Mouse (Mus musculus): ENCODE measurements around the gene Fignl1. TPM values are rescaled to one million over a fixed set of nuclear protein-coding genes. Genes with fewer than 3 reads are reported as not detected.

The Fignl1 gene
- total RNA-seq, 2 experiments from 2014 or later: 59.5 to 89.0 TPM

DNA sequence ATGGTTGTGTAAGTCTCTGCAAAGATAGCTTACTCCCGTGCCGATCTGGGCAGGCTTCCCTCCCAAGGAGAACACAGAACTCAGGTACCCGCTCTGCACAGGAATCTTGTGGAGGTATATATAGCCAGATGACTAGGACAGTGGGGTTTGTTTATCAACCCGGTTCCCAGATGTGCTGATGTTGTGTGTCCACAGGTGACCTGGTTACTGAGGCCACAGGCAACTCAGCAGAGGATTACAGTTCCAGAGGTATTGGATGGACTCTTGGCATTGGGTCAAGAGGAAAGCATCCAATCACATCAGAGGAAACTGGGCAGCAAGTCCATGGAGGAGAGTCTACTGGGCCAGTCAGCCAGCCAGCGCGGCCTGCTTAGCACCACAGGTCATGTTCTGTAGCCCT, 10.0 kb upstream of the Fignl1 start:
- no peak for ATAC-seq (replicated peaks; ENCODE audit: low FRiP score, low TSS enrichment, poor library complexity, severe bottlenecking)

DNA sequence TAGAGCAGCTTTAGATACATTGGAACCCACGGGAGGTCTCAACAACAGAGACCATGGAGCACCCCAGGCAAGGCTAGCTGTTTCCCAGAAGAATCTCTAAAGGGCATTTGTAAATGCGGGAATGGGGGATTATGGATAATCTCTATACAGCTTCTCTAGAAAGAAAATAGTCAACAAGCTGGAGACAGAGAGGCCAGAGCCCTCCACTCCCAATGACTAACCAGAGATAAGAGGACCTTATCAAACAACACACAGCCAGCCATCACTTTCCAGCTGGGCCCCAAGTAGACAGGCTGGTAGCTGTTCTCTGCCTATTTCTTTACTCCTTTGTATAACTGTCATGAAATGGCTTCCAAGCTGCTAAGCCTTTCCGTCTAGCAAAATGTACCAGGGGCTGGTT, 7.0 kb upstream of the Fignl1 start:
- peak; percentile 72 for ATAC-seq (replicated peaks; ENCODE audit: low FRiP score, low TSS enrichment, poor library complexity, severe bottlenecking)

DNA sequence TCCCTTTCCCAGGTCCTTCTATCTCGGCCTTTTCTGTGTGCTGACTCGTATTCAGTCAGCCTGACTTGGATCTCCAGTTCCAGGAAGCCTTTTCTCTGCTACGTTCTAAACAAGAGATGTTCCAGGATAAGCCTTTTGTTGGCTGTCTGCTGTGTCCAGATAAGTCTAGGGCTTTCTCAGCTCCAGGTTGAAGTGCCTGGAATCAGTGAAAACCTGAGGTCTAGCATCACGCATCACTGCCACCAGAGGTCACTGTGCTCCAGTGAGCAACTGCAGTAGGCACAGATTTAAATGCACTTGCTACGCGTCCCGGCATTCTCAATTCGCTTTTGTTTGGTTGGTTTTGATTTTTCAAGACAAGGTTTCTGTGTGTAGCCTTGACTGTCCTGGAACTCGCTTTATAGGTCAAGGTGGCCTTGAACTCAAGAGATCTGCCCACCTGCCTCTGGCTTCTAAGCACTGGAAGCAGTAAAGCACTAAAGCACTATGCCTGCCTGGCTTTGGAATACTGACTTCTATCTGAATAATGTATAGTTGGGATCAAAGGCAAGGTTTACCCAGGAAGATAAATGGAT, 3.2 kb upstream of the Fignl1 start:
- peak; percentile 69 for ATAC-seq (replicated peaks; ENCODE audit: low FRiP score, low TSS enrichment, poor library complexity, severe bottlenecking)

DNA sequence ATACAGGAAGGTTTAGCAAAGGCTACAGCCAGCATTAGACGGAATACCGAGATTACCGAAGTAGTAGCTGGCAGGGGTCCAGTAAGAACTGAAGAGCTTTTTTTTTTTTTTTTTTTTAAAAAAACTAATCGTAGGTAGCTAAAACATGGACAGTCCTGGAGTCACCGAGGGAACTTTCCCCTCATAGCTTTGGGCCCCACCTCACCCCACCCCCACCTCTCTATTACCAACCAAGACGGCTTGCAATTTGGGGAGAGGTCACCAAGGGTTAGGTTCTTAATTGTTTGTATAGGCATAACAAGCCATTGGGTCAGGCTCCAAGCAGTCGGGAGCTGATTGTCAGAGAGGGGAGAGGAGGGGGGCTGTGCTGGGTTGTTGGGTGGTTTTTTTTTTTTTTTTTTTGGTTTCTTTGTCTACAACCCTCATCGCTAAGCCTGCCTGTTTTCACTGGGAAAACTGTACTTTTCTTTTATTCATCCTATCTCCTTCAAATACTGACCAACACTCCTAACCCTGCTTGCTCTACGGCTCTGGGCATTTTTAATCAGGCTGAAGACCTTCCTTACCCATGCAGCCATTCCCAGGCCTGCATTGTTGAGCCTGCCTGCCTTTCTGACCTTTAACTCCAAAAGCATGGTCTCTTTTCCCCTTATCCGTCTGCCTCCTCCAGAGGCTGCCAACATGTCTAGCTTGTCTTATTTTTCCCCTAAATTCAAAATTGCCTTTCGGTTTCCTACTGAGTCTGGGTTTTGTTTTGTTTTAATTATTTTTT, 828 bp upstream of the Fignl1 start:
- no peak for ATAC-seq (replicated peaks; ENCODE audit: low FRiP score, low TSS enrichment, poor library complexity, severe bottlenecking)

DNA sequence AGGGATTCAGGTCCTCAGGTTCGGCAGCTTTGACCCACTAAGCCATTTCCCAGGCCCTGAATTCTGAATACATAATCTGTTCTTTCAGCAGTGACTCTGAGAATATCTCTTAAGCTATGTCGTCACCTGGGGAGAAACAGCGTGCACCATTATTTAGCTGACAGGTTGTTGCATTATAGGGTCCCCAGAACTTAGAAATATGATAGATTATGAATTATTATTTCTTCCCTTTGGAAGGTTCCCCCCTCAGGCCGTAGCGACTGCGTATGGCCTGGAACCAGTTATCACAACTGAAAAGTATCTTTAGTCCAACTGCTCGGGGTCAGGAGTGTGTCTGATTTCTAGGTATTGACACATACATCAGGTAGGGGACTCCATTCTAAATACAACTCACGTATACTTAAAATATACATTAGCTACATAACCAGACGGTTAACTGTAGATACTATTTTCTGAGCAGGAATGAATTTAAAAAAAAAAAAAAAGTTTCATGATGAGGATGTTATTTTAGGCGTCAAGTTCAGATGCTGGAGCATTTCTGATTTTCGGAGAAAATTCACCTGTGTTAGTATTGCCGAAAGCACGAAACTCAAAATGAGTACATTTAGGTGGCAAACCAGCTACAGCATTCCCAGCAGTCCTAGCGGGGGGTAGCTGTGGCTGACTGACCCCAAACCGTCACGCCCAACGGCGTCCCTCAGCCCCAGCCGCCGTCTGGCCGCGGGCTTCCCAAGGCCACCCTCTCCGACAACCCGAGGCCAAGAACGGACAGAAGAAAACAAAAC, 535 bp downstream of the Fignl1 start:
- no peak for ATAC-seq (replicated peaks; ENCODE audit: low FRiP score, low TSS enrichment, poor library complexity, severe bottlenecking)

DNA sequence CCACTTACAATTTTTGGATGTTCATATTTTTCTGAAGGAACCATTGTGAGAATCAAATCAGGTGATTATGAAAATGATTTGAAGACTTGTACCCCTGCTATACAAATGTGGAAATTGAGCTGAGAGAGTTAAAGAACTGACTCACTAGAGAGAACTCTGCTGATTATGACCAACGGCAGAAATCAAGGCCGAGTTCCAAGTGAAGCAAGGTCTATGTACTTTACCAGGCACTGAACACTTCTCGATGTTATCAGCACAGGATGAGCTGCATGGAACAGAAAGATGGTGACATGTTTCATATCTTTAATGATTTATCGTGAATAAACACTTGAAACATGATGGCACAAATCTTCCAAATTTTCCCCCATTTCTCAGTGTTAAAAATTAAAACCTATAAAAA, 2.8 kb downstream of the Fignl1 start:
- no peak for ATAC-seq (replicated peaks; ENCODE audit: low FRiP score, low TSS enrichment, poor library complexity, severe bottlenecking)

DNA sequence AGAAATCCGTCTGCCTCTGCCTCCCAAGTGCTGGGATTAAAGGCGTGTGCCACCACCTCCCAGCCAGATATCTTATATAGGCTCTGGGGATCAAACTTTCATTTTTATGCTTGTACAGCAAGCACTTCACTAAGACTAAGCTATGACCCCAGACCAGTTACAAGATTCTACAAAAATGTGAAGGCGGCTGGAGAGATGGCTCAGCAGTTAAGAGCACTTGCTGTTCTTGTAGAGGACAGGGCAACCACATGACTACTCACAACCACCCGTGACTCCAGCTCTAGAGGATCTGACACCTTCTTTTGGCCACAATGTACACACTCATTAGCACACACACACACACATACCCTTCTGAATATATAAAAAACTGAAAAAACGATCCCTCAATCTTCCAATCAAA, 4.3 kb downstream of the Fignl1 start:
- no peak for ATAC-seq (replicated peaks; ENCODE audit: low FRiP score, low TSS enrichment, poor library complexity, severe bottlenecking)

DNA sequence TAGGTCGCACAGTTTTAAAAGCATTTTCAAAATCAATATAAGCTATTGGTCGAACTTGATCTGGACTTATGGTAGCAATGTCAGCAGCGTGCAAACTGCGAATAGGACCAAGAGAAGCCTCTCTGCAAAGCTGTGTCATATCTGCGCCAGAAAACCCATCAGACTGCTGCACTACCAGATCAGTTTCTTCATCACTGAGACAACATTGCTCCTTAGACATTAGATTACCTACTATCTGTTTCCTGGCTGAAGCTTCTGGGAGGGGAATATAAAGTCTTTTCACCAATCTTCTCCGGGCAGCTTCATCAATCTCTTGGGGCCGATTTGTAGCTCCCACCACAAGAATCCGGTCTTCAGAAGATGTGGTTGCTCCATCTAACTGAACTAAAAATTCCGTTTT, 7.7 kb downstream of the Fignl1 start:
- peak; percentile 83 for ATAC-seq (replicated peaks; ENCODE audit: low FRiP score, low TSS enrichment, poor library complexity, severe bottlenecking)

DNA sequence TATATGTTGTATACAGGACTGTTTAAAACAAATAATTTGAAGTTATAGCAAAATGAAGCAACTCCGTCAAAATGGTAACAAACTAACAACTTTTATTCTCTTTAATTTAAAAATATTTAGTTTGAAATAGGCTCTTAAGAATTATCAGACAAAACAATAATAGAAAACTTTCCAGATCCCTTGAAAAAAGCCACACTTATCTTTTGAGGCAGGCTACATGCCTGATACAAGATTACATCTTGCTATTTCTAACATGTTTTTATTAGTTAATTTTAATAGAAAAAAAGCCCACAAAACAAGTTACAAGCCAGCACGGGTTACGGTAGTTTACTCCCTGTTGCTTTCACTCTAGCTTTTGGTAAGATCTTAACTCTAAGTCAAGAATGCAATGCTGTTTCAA, 8.5 kb downstream of the Fignl1 start:
- no peak for ATAC-seq (replicated peaks; ENCODE audit: low FRiP score, low TSS enrichment, poor library complexity, severe bottlenecking)

DNA sequence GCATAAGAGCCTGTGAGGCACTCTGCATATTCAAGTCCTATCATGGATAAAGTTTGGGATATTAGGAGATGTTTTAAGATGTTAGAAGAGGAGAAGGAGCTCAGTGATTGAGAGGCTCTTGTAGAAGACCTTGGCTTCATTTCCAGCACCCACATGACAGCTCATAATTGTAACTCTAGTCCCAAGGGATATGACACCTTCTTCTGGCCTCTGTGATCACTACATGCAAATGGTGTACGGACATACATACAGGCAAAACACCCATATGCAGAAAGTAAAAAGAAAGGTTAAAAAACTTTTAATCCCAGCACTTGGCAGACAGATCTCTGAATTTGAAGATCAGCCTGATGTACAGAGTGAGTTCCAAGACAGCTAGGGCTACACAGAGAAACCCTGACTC, 10.1 kb downstream of the Fignl1 start:
- no peak for ATAC-seq (replicated peaks; ENCODE audit: low FRiP score, low TSS enrichment, poor library complexity, severe bottlenecking)

DNA sequence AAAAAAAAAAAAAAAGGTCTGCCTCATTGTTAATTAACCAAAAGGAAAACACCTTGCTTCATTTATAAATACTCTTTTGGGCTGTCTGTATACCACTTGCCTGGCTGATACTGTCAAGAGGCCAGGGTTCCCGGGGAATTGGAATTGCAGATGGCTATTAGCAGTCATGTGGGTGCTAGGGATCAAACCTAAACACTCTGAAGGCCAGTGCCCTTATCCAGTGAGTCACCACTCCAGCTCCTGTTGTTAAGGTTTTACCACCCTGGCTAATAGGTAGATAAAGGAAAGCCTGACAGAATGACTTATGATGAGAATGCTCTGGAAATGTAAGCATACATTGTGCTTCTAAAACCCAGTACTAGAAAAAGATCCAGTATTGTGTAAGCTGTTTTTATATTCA, 14.1 kb downstream of the Fignl1 start:
- 0 out of 2 replicates have a peak, but pooled peaks have one; percentile 37 for ATAC-seq (replicated peaks; ENCODE audit: low FRiP score, low TSS enrichment, poor library complexity, severe bottlenecking)

DNA sequence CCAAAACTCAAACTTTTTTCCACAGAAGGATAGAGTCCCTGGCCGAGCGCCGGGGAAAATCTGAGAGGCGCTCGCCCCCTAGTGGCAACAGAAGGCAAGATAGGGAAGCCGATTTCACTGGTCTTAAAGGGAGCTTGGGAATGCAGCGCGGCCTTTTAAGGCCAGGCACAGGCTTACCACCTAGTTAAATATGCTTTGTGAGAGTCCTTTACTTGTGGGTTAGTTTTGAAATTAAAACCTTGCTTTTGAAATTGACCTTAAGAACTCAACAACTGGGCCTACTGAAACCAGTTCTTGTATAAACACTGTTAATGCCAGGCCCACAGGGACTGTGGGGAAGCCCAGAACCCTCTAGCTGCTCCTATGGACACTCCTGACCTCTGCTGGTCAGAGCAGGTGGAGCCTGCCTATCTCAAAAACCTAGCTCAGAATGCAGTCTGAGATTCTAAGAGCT, 20.2 kb downstream of the Fignl1 start:
- peak; percentile 99 for ATAC-seq (replicated peaks; ENCODE audit: low FRiP score, low TSS enrichment, poor library complexity, severe bottlenecking)

DNA sequence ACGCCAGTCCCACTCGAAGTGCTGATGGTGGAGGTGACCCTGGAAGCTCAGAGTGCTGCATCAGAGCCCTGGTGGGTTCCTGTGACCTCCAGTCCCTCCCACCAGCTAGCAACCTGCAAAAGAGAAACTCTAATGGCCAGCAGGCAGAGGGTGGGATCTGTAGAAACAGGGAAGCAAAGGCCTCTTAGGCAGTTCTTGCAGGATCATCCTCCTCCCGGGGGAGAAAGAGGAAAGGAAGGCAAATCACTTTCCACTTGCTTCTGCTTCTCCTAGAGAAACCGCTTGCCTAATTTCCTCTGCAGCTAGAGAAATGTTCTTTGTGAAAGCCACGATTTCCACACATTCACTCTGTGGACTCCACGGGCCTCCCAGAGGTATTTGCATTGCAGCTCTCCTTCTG, 23.3 kb downstream of the Fignl1 start:
- no peak for ATAC-seq (replicated peaks; ENCODE audit: low FRiP score, low TSS enrichment, poor library complexity, severe bottlenecking)

DNA sequence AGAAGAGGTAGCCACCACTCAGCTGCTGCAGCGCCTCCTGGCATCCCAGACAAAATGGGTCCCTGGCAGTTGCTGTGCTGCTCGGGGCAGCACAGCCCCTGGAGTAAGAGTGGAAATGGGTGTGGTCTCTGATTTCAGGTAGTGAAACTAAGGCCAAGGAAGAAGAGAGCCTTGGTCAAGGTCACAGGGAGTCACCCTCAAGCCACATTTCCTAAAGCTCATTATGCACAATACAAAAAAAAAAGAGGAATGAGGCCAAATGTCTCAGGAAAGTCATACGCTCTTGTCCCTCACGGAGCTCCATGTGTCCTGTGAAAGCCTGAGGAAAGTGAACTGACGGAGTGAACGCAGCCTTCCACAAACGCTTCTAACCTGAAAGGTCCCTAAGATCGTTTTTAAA, 27.0 kb downstream of the Fignl1 start:
- no peak for ATAC-seq (replicated peaks; ENCODE audit: low FRiP score, low TSS enrichment, poor library complexity, severe bottlenecking)

DNA sequence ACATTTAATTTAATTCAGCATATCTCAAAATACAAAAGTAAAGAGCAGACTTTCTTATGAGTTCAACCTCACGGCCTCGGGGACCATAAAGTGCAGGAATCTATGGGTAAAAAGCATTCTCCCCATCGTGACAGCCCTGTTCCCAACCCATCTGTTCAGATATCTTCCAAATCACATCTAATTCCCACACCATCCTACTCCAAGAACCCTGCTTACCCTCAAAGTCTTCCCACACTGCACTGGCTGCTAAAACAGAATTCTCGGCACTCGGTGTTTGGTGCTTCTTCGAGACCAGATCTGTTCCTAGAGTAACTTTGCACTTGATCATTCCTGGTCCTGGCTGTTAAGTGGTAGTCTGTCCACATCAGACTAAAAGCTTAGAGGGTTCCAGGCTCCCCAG, 30.4 kb downstream of the Fignl1 start:
- no peak for ATAC-seq (replicated peaks; ENCODE audit: low FRiP score, low TSS enrichment, poor library complexity, severe bottlenecking)

DNA sequence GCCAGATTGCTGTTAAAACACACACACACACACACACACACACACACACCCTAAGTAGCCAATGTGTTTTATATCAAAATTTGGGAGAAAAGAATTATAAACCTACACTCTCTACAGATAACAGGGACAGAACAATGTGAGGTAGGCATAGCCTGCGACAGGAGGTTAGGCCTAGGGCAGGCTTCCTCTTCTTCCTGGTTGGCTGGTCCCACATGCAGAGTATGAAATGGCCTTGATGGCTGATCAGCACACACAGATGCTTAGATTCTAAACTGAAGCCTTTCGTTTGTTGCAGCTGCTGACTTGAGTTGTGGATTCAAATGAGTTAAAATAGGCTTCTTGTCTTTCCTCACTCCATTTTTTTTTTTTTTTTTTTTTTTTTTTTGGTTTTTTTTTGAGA, 31.0 kb downstream of the Fignl1 start:
- no peak for ATAC-seq (replicated peaks; ENCODE audit: low FRiP score, low TSS enrichment, poor library complexity, severe bottlenecking)

DNA sequence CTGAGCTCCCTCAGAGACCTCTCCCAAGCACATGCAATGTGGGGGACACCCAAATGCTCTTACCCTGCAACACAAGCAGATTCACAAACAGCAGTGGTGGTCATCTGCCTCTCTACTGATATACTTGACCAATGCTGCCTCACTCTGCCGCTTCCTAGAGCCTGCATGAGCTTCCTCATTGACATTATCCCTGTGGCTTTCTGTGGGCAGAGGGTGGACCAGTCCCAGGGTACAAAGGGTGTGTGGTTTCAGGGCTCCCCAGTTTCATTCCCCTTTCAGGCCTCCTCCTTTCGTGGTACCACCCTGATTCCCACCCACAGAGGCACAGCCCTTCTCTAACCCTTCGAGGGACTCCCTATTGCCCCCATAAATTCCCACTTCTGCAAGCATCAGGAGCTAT, 31.5 kb downstream of the Fignl1 start:
- no peak for ATAC-seq (replicated peaks; ENCODE audit: low FRiP score, low TSS enrichment, poor library complexity, severe bottlenecking)

DNA sequence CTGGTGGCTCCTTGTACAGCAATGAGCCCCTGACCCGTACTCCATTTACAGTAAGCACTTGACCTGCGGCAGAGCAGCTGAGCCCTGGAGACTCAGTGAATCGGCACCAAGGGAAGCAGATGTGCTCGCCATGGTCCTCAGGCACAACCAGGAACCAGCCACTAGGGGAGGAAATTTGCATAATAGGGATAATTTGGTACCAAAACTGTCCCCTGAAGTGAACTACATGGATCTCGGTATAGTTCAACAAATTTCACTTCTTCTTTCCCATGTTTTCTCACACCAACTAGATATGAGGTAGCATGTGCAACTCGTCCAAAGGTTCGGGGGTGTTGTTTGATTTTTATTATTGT, 32.0 kb downstream of the Fignl1 start:
- no peak for ATAC-seq (replicated peaks; ENCODE audit: low FRiP score, low TSS enrichment, poor library complexity, severe bottlenecking)

DNA sequence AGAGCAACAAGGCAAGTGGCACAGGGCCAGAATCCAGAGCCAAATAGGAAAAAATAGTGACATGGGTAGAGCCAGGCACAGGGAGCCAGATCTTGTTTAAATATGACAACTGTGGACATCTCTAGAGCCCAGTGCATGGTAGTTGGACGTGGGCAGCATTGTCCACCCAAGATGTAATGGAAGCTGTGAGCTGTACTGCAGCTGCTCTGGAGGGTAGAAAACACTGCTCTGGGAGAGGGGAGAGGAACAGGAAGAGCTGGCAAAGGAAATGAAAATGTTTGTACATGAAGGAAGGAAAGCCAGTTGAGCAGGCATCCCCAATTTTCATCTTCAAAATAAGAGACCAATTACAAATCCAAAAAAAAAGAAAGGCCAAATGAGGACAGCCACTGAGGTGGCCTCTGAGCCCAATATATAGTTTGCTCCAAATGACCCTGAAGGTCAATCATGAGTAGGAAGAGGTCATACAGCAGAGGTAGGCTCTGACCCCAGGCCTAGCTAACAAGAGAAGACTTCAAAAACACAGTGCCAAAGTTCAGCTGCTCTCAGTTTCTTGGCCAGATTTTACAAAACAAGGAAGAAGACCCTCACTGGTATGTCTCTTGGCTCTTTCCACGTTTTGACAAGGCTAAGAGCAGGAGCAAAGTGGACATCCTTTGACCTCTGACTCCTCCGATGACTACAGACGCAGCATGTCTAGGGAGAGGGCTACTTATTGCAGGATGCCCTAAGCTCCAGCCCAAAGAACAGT, 32.5 kb downstream of the Fignl1 start:
- ATAC-seq (replicated peaks; ENCODE audit: low FRiP score, low TSS enrichment, poor library complexity, severe bottlenecking): 0 out of 2 replicates have a peak, but pooled peaks have one; percentile 5

DNA sequence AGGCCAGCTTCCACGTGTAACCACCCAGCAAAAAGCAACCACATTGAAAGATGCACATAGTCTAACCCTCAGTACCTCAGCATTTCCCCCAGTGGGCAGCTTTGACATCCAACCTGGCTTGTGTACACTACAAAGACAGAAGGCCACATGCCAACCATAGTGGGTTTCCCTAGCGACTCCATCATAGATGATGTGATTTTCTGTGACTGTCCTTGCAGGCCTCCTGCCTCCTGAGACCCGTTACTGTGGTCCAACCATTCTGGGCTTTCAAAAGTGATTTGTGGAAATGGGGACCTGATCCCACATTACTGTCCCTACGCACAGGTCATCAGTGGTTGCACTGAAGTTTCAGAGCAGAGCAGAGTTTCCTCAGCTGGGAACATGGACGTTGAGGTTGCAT, 33.9 kb downstream of the Fignl1 start:
- ATAC-seq (replicated peaks; ENCODE audit: low FRiP score, low TSS enrichment, poor library complexity, severe bottlenecking): no peak; the same call in 1 of the 2 replicates
